Mouse (Mus musculus) midbrain, postnatal 0 days (tissue): ENCODE measurements around the gene Pth1r. TPM values are rescaled to one million over a fixed set of nuclear protein-coding genes. Genes with fewer than 3 reads are reported as not detected.

ENCODE experiments used
- ATAC-seq: fragments of 200-750 bp; cut with Nextera tagmentation; 2 replicates; pipeline ENCODE4 v1.8.0; 2017; ENCODE audit warnings: moderate number of reproducible peaks, mild to moderate bottlenecking, moderate TSS enrichment, moderate library complexity; ENCODE audit not compliant: low FRiP score
- DNase-seq: peaks from one replicate; pipeline ENCODE4 v3.0.0-alpha.2; 2015; ENCODE audit warnings: low spot score
- H3K27ac ChIP-seq: fragments of 300-500 bp; sonication (generic); 2 replicates; pipeline ENCODE4 v1.5.1; 2014; ENCODE audit warnings: low read depth, mild to moderate bottlenecking, low read length, mixed read lengths
- H3K27me3 ChIP-seq: fragments of 300-500 bp; sonication (generic); 2 replicates; pipeline ENCODE4 v1.6.1; 2014; ENCODE audit warnings: low read length, control low read depth, mixed read lengths; ENCODE audit not compliant: insufficient read depth
- H3K36me3 ChIP-seq: fragments of 300-500 bp; sonication (generic); 2 replicates; pipeline ENCODE4 v1.6.1; 2014; ENCODE audit warnings: low read length, control low read depth, mixed read lengths; ENCODE audit not compliant: insufficient read depth
- H3K4me1 ChIP-seq: fragments of 300-500 bp; sonication (generic); 2 replicates; pipeline ENCODE4 v1.6.1; 2014; ENCODE audit warnings: mild to moderate bottlenecking, control low read depth, antibody characterized with exemption, low read length, mixed read lengths; ENCODE audit not compliant: insufficient read depth
- H3K4me2 ChIP-seq: fragments of 300-500 bp; sonication (generic); 2 replicates; pipeline ENCODE4 v1.6.1; 2014; ENCODE audit warnings: low read depth, mild to moderate bottlenecking, low read length, mixed read lengths; ENCODE audit not compliant: poor library complexity, severe bottlenecking
- H3K4me3 ChIP-seq: fragments of 300-500 bp; sonication (generic); 2 replicates; pipeline ENCODE4 v1.5.1; 2014; ENCODE audit warnings: low read depth, mild to moderate bottlenecking, low read length, moderate library complexity
- H3K9ac ChIP-seq: fragments of 300-500 bp; sonication (generic); replicated peaks from 2 replicates; pipeline ENCODE4 v1.6.1; 2014; ENCODE audit warnings: mild to moderate bottlenecking, low read length, moderate library complexity, mixed read lengths; ENCODE audit not compliant: poor library complexity, severe bottlenecking
- H3K9me3 ChIP-seq: fragments of 300-500 bp; sonication (generic); 2 replicates; pipeline ENCODE4 v1.6.1; 2016; ENCODE audit warnings: low read length, control low read depth
- CTCF ChIP-seq: IDR thresholded peaks from 2 replicates; pipeline ENCODE4 v1.5.1; 2016; ENCODE audit warnings: antibody characterized with exemption, mild to moderate bottlenecking
- WGBS: fragments of 180-500 bp; shearing (Covaris S2); extraction: QIAGEN DNeasy Blood & Tissue Kit; methylation state at CpG from one replicate; pipeline ENCODE4 v1.1.7; 2014; 5-methylcytosine and 5-hydroxymethylcytosine counted together
- polyA plus RNA-seq: library from polyadenylated mRNA; unstranded; fragments of >200 nt; fragmentation: Nextera tagmentation; extraction: Ambion mirVana; gene quantifications from 2 replicates; pipeline ENCODE4 v1.2.1, GENCODE M21; 2015
- total RNA-seq: library from RNA; depleted of rRNA; stranded (reverse); fragments of >200 nt; gene quantifications from 2 replicates; pipeline ENCODE4 v1.2.3, GENCODE M21; 2014

The Pth1r gene
- total and polyA plus RNA-seq, 2 experiments from 2014 or later, result 8.3 to 20.8 TPM

- H3K27ac ChIP-seq, result no peak overlapping the region
- H3K4me2 ChIP-seq, result peak overlapping the region; percentile 86
- DNase-seq (peak; percentile 86), ATAC-seq (peak; percentile 76)
- peaks cover 8% of the 10 kb centered on the region for H3K4me1 ChIP-seq
- no peak for TF ChIP-seq CTCF
- 0 out of 2 replicates have a peak, but pooled peaks cover 3% of the 10 kb centered on the region for H3K27me3 ChIP-seq
- H3K9ac ChIP-seq, result no peak overlapping the region; the same call in 1 of the 2 replicates
- WGBS, result 1% methylated on average over 25 of the region's 26 CpGs
- no peaks in the 10 kb centered on the region for H3K9me3 ChIP-seq
- no peaks in the 10 kb centered on the region for H3K36me3 ChIP-seq
- H3K4me3 ChIP-seq, result peak overlapping the region; percentile 40
Measured at GRCm38 (mm10) chr9:110732623-110733022, 14.3 kb downstream of the Pth1r start.

- H3K36me3 ChIP-seq, result no peaks in the 10 kb centered on the region
- no peak overlapping the region for H3K4me3 ChIP-seq
- H3K27me3 ChIP-seq, result 0 out of 2 replicates have a peak, but pooled peaks cover 5% of the 10 kb centered on the region
- DNase-seq, result no peak
- ATAC-seq, result no peak
- H3K9ac ChIP-seq, result no peak overlapping the region
- TF ChIP-seq CTCF, result no peak
- H3K9me3 ChIP-seq, result no peaks in the 10 kb centered on the region
- H3K27ac ChIP-seq, result no peak overlapping the region
- no peak overlapping the region for H3K4me2 ChIP-seq
- H3K4me1 ChIP-seq, result peaks cover 8% of the 10 kb centered on the region
- WGBS, result 58% methylated on average over 4 of the region's 4 CpGs
Measured at GRCm38 (mm10) chr9:110731859-110732258, 15.1 kb downstream of the Pth1r start.

- H3K4me2 ChIP-seq, result no peak overlapping the region
- ATAC-seq (no peak), DNase-seq (no peak)
- no peak overlapping the region for H3K9ac ChIP-seq
- H3K4me3 ChIP-seq, result no peak overlapping the region
- H3K27ac ChIP-seq, result no peak overlapping the region
- 0 out of 2 replicates have a peak, but pooled peaks cover 5% of the 10 kb centered on the region for H3K27me3 ChIP-seq
- no peaks in the 10 kb centered on the region for H3K36me3 ChIP-seq
- 17% methylated on average over 8 of the region's 8 CpGs for WGBS
- peak; percentile 71 for TF ChIP-seq CTCF
- H3K9me3 ChIP-seq, result no peaks in the 10 kb centered on the region
- peaks cover 8% of the 10 kb centered on the region for H3K4me1 ChIP-seq
Measured at GRCm38 (mm10) chr9:110729841-110730240, 17.1 kb downstream of the Pth1r start.

GRCm38 (mm10) chr9:110726867-110727266 is 20.1 kb downstream of the Pth1r start:
- 0 out of 2 replicates have a peak, but pooled peaks cover 5% of the 10 kb centered on the region for H3K27me3 ChIP-seq
- no peaks in the 10 kb centered on the region; the same call in none of the 2 replicates for H3K4me1 ChIP-seq
- no peaks in the 10 kb centered on the region for H3K36me3 ChIP-seq
- 18% methylated on average over 23 of the region's 33 CpGs for WGBS
- TF ChIP-seq CTCF, result no peak
- H3K27ac ChIP-seq, result no peak overlapping the region
- peak overlapping the region; percentile 36 for H3K4me3 ChIP-seq
- peak overlapping the region; percentile 52 for H3K9ac ChIP-seq
- H3K4me2 ChIP-seq, result peak overlapping the region; percentile 76
- 0 out of 2 replicates have a peak, but pooled peaks have one; percentile 18 for ATAC-seq
- no peaks in the 10 kb centered on the region for H3K9me3 ChIP-seq
- DNase-seq, result peak; percentile 48

- Histone ChIP-seq H3K9ac (no peak overlapping the region), H3K4me3 (no peak overlapping the region), H3K4me1 (no peaks in the 10 kb centered on the region; the same call in none of the 2 replicates), H3K4me2 (peak overlapping the region; percentile 76; the same call in 1 of the 2 replicates), H3K9me3 (no peaks in the 10 kb centered on the region), H3K36me3 (no peaks in the 10 kb centered on the region), H3K27me3 (0 out of 2 replicates have a peak, but pooled peaks cover 5% of the 10 kb centered on the region), H3K27ac (no peak overlapping the region)
- 14% methylated on average over 9 of the region's 9 CpGs for WGBS
- DNase-seq (peak; percentile 61), ATAC-seq (0 out of 2 replicates have a peak, but pooled peaks have one; percentile 38)
- TF ChIP-seq CTCF, result no peak
Measured at GRCm38 (mm10) chr9:110725721-110726135, 21.2 kb downstream of the Pth1r start.

- TF ChIP-seq CTCF, result no peak
- WGBS, result 79% methylated on average over 10 of the region's 10 CpGs
- H3K4me1 ChIP-seq, result no peaks in the 10 kb centered on the region; the same call in 1 of the 2 replicates
- ATAC-seq, result no peak
- H3K9ac ChIP-seq, result no peak overlapping the region
- no peak for DNase-seq
- H3K27me3 ChIP-seq, result no peaks in the 10 kb centered on the region
- H3K27ac ChIP-seq, result no peak overlapping the region
- no peak overlapping the region for H3K4me3 ChIP-seq
- 0 out of 2 replicates have a peak, but pooled peaks cover 2% of the 10 kb centered on the region for H3K36me3 ChIP-seq
- no peak overlapping the region for H3K4me2 ChIP-seq
- no peaks in the 10 kb centered on the region for H3K9me3 ChIP-seq
Measured at GRCm38 (mm10) chr9:110722060-110722459, 24.9 kb downstream of the Pth1r start.
